Mouse (Mus musculus): ENCODE results near the gene Tmem81. TPM values are rescaled to one million over a fixed set of nuclear protein-coding genes. Genes with fewer than 3 reads are reported as not detected.
"Not testable (repeated sequence)": the region's sequence is repeated elsewhere in the genome, so short reads cannot be mapped to it uniquely, and the experiment has no call there.

Gene Tmem81
- 0.86 and 1.5 TPM in 2 replicates for polyA plus RNA-seq (2014; fragmentation: Nextera tagmentation; extraction: Ambion mirVana)

DNA sequence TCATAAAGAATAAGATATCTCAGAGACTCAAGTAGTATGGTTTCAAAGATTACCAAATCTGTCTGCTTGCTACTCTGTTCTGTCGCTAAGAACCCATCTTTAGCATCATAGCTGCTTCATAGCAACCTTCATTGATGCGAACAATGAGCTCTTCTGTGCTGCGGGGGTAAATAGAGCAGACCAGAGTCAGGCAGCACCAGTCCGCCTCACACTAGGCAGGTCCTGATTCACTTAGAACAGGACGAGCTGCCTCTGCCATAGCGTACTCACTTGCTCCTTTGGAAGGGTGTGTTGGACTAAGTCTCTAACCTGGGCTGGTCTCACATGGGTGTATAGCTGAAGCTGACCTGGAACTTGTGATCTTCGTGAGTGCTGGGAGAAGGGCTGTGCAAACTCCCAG, at the start of gene Tmem81:
Gene Tmem81 (plus strand): TSS at position 173 of the 400 bp plus-strand sequence.
- no peaks in the 10 kb centered on the region for H3K9me3 ChIP-seq (ENCODE audit: control insufficient read depth, low read length)

DNA sequence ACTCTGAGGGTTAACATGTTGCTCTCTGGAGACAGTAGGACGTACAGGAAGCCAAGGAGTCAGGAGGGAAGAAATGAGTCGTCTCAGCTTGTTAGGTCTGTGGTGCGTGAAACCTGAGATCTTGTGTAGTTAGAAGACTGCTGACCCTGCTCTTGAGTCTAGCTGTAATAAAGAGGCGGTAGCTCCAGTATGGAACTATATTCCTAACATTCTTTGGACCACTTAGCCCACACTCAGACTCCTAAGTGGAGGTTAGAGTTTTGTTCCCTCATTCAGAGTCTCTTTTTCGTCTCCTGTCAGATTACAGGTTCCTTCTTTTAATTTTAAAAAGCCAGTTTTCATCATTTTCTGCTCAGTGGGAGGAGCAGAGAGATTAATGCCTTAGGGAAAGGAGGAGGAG, 41.4 kb upstream of the Tmem81 start:
- Histone ChIP-seq H3K4me2 (no peak overlapping the region), H3K9me3 (ENCODE audit: control insufficient read depth, low read length) (no peaks in the 10 kb centered on the region), H3K4me1 (ENCODE audit: control insufficient read depth, insufficient read depth, low read length) (no peaks in the 10 kb centered on the region), H3K36me3 (ENCODE audit: control insufficient read depth, insufficient read depth, low read length) (peaks cover 4% of the 10 kb centered on the region; the same call in 1 of the 2 replicates), H3K9ac (ENCODE audit: low read length) (no peak overlapping the region), H3K4me3 (ENCODE audit: low read depth, low read length) (no peak overlapping the region), H3K27ac (ENCODE audit: low read depth, low read length) (no peak overlapping the region), H3K27me3 (ENCODE audit: control insufficient read depth, insufficient read depth, low read length) (no peaks in the 10 kb centered on the region)
- DNase-seq (ENCODE audit: low spot score, missing footprints) (no peak), ATAC-seq (ENCODE audit: low FRiP score) (no peak)
- 89% methylated on average over 5 of the region's 5 CpGs for WGBS

More for the DNA sequence above, at the start of gene Tmem81:
- no peak for ATAC-seq (ENCODE audit: low FRiP score)
- no peaks in the 10 kb centered on the region for H3K27me3 ChIP-seq (ENCODE audit: control insufficient read depth, insufficient read depth, low read length)
- no peak for DNase-seq (ENCODE audit: low spot score, missing footprints)
- H3K27ac ChIP-seq (ENCODE audit: low read depth, low read length) = no peak within 1 kb of the TSS
- H3K36me3 ChIP-seq (ENCODE audit: control insufficient read depth, insufficient read depth, low read length) = peaks cover 7% of the 10 kb centered on the region
- H3K4me2 ChIP-seq = no peak within 1 kb of the TSS
- H3K4me3 ChIP-seq (ENCODE audit: low read depth, low read length) = no peak within 1 kb of the TSS
- 91% methylated on average over 7 of the region's 7 CpGs for WGBS
- no peaks in the 10 kb centered on the region for H3K4me1 ChIP-seq (ENCODE audit: control insufficient read depth, insufficient read depth, low read length)
- H3K9ac ChIP-seq (ENCODE audit: low read length) = no peak within 1 kb of the TSS

GRCm38 (mm10) chr1:132468926-132469325, 37.1 kb upstream of the Tmem81 start:
- DNase-seq (ENCODE audit: low spot score, missing footprints) (no peak), ATAC-seq (ENCODE audit: low FRiP score) (no peak)
- no peaks in the 10 kb centered on the region for H3K9me3 ChIP-seq (ENCODE audit: control insufficient read depth, low read length)
- no peak overlapping the region for H3K4me3 ChIP-seq (ENCODE audit: low read depth, low read length)
- no peak overlapping the region for H3K9ac ChIP-seq (ENCODE audit: low read length)
- H3K4me2 ChIP-seq = no peak overlapping the region
- peaks cover 4% of the 10 kb centered on the region; the same call in 1 of the 2 replicates for H3K36me3 ChIP-seq (ENCODE audit: control insufficient read depth, insufficient read depth, low read length)
- no peak overlapping the region for H3K27ac ChIP-seq (ENCODE audit: low read depth, low read length)
- no peaks in the 10 kb centered on the region for H3K27me3 ChIP-seq (ENCODE audit: control insufficient read depth, insufficient read depth, low read length)
- no peaks in the 10 kb centered on the region for H3K4me1 ChIP-seq (ENCODE audit: control insufficient read depth, insufficient read depth, low read length)

- no peak for DNase-seq (ENCODE audit: low spot score, missing footprints)
- H3K4me1 ChIP-seq (ENCODE audit: control insufficient read depth, insufficient read depth, low read length) = no peaks in the 10 kb centered on the region
- ATAC-seq (ENCODE audit: low FRiP score) = no peak
- no peak overlapping the region for H3K4me3 ChIP-seq (ENCODE audit: low read depth, low read length)
- H3K27me3 ChIP-seq (ENCODE audit: control insufficient read depth, insufficient read depth, low read length) = no peaks in the 10 kb centered on the region
- H3K9me3 ChIP-seq (ENCODE audit: control insufficient read depth, low read length) = no peaks in the 10 kb centered on the region
- H3K27ac ChIP-seq (ENCODE audit: low read depth, low read length) = no peak overlapping the region
- H3K4me2 ChIP-seq = no peak overlapping the region
- H3K9ac ChIP-seq (ENCODE audit: low read length) = no peak overlapping the region
- WGBS = 89% methylated on average over 7 of the region's 7 CpGs
- no peaks in the 10 kb centered on the region for H3K36me3 ChIP-seq (ENCODE audit: control insufficient read depth, insufficient read depth, low read length)
These were observed 36.5 kb upstream of the Tmem81 start for GRCm38 (mm10) chr1:132469519-132469918.

DNA sequence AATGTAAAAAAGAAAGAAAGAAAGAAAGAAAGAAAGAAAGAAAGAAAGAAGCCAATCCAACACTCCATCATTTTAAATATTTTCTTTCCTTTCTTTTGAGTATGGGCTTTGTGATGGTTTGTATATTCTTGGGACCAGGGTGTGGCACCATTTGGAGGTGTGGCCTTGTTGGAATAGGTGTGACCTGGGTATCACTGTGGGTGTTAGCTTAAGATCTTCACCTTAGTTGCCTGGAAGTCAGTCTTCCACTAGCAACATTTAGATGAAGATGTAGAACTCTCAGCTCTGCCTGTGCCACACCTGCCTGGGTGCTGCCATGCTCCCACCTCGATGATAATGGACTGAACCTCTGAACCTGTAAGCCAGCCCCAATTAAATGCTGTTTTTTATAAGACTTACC, 36.0 kb upstream of the Tmem81 start:
- H3K9ac ChIP-seq (ENCODE audit: low read length) = not testable (repeated sequence)

DNA sequence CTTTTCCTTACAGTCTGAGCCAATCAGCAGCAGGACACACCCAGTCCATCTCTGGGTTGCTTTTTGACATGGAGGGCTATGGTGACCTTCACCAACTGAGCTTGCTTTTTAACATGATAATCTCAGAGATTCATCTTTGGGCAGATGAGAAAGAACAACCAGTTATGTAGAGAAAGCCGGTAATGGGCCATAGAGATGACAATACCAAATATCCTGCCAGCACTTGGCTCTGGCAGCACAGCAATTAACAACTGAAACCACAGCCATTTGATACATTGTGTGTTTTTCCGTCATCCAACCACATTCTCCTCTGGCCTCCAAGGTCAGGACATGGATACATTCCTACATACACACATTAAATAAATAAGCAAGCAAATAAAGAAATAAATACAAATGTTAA, 35.0 kb upstream of the Tmem81 start:
- ATAC-seq (ENCODE audit: low FRiP score) (no peak), DNase-seq (ENCODE audit: low spot score, missing footprints) (no peak)
- Histone ChIP-seq H3K4me3 (ENCODE audit: low read depth, low read length) (no peak overlapping the region), H3K4me1 (ENCODE audit: control insufficient read depth, insufficient read depth, low read length) (peaks cover 3% of the 10 kb centered on the region; the same call in 1 of the 2 replicates), H3K9ac (ENCODE audit: low read length) (no peak overlapping the region), H3K27ac (ENCODE audit: low read depth, low read length) (no peak overlapping the region), H3K4me2 (no peak overlapping the region), H3K36me3 (ENCODE audit: control insufficient read depth, insufficient read depth, low read length) (no peaks in the 10 kb centered on the region), H3K9me3 (ENCODE audit: control insufficient read depth, low read length) (no peaks in the 10 kb centered on the region), H3K27me3 (ENCODE audit: control insufficient read depth, insufficient read depth, low read length) (no peaks in the 10 kb centered on the region)
- WGBS = 93% methylated on average over 2 of the region's 2 CpGs

More for the DNA sequence above, 36.0 kb upstream of the Tmem81 start:
- not testable (repeated sequence) for H3K4me1 ChIP-seq (ENCODE audit: control insufficient read depth, insufficient read depth, low read length); DNase-seq (ENCODE audit: low spot score, missing footprints); H3K4me2 ChIP-seq; H3K4me3 ChIP-seq (ENCODE audit: low read depth, low read length); H3K27me3 ChIP-seq (ENCODE audit: control insufficient read depth, insufficient read depth, low read length); ATAC-seq (ENCODE audit: low FRiP score); H3K36me3 ChIP-seq (ENCODE audit: control insufficient read depth, insufficient read depth, low read length); H3K9me3 ChIP-seq (ENCODE audit: control insufficient read depth, low read length); H3K27ac ChIP-seq (ENCODE audit: low read depth, low read length)
- 89% methylated on average over 1 of the region's 1 CpGs for WGBS

- H3K4me3 ChIP-seq (ENCODE audit: low read depth, low read length) = no peak overlapping the region
- 92% methylated on average over 5 of the region's 5 CpGs for WGBS
- no peaks in the 10 kb centered on the region for H3K9me3 ChIP-seq (ENCODE audit: control insufficient read depth, low read length)
- H3K4me1 ChIP-seq (ENCODE audit: control insufficient read depth, insufficient read depth, low read length) = peaks cover 3% of the 10 kb centered on the region; the same call in 1 of the 2 replicates
- H3K9ac ChIP-seq (ENCODE audit: low read length) = no peak overlapping the region
- no peak overlapping the region for H3K4me2 ChIP-seq
- ATAC-seq (ENCODE audit: low FRiP score) (no peak), DNase-seq (ENCODE audit: low spot score, missing footprints) (no peak)
- no peak overlapping the region for H3K27ac ChIP-seq (ENCODE audit: low read depth, low read length)
- no peaks in the 10 kb centered on the region for H3K27me3 ChIP-seq (ENCODE audit: control insufficient read depth, insufficient read depth, low read length)
- H3K36me3 ChIP-seq (ENCODE audit: control insufficient read depth, insufficient read depth, low read length) = no peaks in the 10 kb centered on the region
These were observed 34.5 kb upstream of the Tmem81 start for GRCm38 (mm10) chr1:132471499-132471898.

GRCm38 (mm10) chr1:132472537-132472936, 33.5 kb upstream of the Tmem81 start:
- ATAC-seq (ENCODE audit: low FRiP score) (no peak), DNase-seq (ENCODE audit: low spot score, missing footprints) (no peak)
- no peak overlapping the region for H3K4me3 ChIP-seq (ENCODE audit: low read depth, low read length)
- no peak overlapping the region for H3K27ac ChIP-seq (ENCODE audit: low read depth, low read length)
- 59% methylated on average over 5 of the region's 5 CpGs for WGBS
- H3K27me3 ChIP-seq (ENCODE audit: control insufficient read depth, insufficient read depth, low read length) = no peaks in the 10 kb centered on the region
- no peaks in the 10 kb centered on the region for H3K9me3 ChIP-seq (ENCODE audit: control insufficient read depth, low read length)
- no peak overlapping the region for H3K9ac ChIP-seq (ENCODE audit: low read length)
- H3K36me3 ChIP-seq (ENCODE audit: control insufficient read depth, insufficient read depth, low read length) = no peaks in the 10 kb centered on the region
- H3K4me1 ChIP-seq (ENCODE audit: control insufficient read depth, insufficient read depth, low read length) = peaks cover 3% of the 10 kb centered on the region; the same call in 1 of the 2 replicates
- H3K4me2 ChIP-seq = no peak overlapping the region

DNA sequence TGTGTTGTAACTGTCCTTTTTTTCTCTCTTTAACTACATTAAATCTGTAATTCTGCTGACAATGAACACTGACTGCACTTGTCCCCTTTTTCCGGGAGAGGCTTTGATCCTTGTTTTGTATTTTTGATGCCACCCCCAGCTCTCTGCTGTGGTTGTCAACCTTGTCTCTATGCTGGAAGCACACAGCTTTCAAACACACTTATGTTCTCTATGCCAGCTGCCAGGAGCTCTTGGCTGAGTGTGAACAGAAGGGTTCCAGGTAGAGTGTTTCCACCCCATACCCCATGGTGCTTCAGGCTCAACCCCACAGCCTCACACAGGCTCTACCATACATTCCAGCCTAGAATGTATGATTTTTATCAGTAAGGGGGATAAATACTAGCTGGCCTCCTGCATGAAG, 31.5 kb upstream of the Tmem81 start:
- no peak overlapping the region for H3K27ac ChIP-seq (ENCODE audit: low read depth, low read length)
- no peak overlapping the region for H3K4me2 ChIP-seq
- ATAC-seq (ENCODE audit: low FRiP score) (no peak), DNase-seq (ENCODE audit: low spot score, missing footprints) (no peak)
- no peaks in the 10 kb centered on the region for H3K9me3 ChIP-seq (ENCODE audit: control insufficient read depth, low read length)
- no peak overlapping the region for H3K9ac ChIP-seq (ENCODE audit: low read length)
- H3K4me1 ChIP-seq (ENCODE audit: control insufficient read depth, insufficient read depth, low read length) = peaks cover 13% of the 10 kb centered on the region; the same call in 1 of the 2 replicates
- H3K27me3 ChIP-seq (ENCODE audit: control insufficient read depth, insufficient read depth, low read length) = no peaks in the 10 kb centered on the region
- WGBS = 85% methylated on average over 1 of the region's 1 CpGs
- no peak overlapping the region for H3K4me3 ChIP-seq (ENCODE audit: low read depth, low read length)
- H3K36me3 ChIP-seq (ENCODE audit: control insufficient read depth, insufficient read depth, low read length) = no peaks in the 10 kb centered on the region
